Mouse (Mus musculus): ENCODE measurements around the gene Mien1.

Gene Mien1

DNA sequence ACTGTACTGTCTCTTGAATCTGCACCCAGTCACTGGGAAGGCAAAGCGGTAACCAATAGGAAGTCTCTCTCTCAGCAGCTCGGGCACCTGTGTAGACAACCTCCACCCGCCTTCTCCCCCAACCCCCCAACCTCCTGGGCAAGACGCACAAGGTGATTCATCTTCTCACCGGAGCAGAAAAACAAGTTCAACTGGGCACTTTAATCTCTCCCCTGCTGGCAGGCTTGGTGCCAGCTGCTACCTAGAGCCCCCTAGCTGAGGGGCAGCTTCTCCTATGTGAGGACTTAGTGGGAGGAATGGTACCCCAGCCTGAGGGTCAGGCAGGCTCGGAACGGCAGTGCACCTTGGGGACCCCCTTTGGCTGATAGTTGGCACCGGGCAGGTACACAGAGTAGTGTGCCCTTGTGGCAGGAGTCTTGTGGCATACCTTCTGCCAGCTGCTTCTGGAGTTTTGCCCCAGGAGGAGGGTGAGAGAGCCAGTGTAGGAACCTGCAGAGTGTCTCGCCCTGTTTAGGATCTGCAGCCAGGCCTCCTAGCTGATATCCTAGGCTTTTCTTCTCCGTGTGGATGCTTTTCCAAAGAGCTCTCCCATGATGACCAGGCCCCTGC lies 19.7 kb downstream of the Mien1 start:
- no peak for DNase-seq

DNA sequence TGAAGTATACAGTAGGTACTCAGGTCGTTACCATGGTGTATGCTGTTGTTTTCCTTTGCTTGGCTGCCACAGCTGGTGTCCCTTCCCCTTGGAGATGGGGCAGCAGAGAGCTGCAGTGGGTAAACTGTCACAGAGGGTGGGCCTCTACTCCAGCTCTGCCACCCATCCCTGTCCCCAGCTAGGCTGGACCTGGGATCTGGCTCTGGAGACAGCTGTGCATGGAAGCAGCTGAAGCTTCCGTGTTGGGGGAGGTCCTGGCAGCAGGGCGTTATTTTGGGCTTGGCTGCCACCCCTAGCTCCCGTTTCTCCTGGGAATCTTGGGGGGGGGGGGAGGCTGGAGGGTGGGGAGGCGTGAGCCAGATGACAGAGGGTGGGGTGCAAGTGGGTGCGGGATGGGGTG lies 20.5 kb downstream of the Mien1 start:
- DNase-seq, result no peak

DNA sequence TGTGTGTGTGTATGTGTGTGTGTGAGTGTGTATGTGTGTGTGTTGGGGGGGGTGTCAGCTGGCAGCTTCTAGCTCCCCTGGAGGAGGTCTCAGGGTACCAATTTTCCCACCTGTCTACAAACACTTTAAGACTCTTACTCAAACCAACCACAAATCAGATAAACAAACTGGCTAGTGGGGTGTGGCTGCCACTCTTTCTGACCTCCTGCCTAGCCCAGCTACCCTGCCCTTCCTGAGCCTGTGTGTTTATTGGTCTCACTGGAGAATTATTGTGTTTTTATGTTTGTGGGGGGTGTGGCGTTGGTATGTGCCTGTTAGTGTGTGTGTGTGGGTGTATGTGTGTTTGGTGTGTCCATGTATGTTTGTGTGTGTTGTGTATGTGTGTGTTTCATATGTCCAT lies 21.7 kb downstream of the Mien1 start:
- DNase-seq, result no peak

- no peak for DNase-seq
Measured at GRCm38 (mm10) chr11:98414162-98414561, 24.6 kb downstream of the Mien1 start.

GRCm38 (mm10) chr11:98413731-98414130 lies 25.1 kb downstream of the Mien1 start:
- no peak for DNase-seq

GRCm38 (mm10) chr11:98412797-98413301 lies 25.9 kb downstream of the Mien1 start:
- peak; percentile 20 for DNase-seq

DNA sequence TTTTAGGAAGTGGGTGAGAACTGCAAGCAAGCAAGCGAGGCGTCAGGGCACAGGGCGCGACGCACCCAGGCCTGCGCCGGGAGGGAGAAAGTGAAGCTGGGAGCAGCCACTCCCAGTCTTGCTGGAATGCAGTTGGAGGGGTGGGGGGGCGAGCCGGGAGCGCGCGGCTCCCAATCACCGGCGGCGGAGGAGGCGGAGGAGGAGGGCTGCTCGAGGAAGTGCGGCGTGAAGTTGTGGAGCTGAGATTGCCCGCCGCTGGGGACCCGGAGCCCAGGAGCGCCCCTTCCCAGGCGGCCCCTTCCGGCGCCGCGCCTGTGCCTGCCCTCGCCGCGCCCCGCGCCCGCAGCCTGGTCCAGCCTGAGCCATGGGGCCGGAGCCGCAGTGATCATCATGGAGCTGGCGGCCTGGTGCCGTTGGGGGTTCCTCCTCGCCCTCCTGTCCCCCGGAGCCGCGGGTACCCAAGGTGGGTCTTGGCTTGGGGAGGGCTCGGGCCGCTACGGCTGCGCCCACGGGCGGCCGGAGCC lies 26.5 kb downstream of the Mien1 start, which contains the start of gene Erbb2:
TSS of gene Erbb2 (plus strand) at position 198 of the 524 bp plus-strand sequence.
- DNase-seq, result peak; percentile 73

GRCm38 (mm10) chr11:98409341-98409822 lies 29.4 kb downstream of the Mien1 start:
- peak; percentile 44 for DNase-seq

- DNase-seq, result no peak
Measured at GRCm38 (mm10) chr11:98408872-98409271, 29.9 kb downstream of the Mien1 start.

DNA sequence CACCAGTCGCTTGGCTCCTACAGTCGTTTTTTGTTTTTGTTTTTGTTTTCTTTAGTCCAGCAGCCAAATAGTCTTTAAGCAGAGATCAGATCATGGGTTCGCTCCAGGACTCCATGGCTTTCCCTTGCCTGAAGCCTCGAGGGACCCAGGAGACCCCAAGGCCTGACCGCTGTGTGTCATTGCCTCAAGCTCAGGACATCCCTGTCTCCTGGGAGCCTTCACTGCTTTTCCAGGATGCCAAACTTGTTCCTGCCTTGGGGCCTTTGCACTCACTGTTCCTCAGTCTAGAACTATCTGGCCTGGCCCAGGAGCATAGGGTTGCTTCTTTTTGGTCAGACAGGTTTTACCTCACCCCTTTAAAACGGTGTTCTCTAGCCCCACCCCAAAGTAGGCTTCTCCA lies 32.2 kb downstream of the Mien1 start:
- no peak for DNase-seq

- no peak for DNase-seq
Measured at GRCm38 (mm10) chr11:98400816-98401215, 38.0 kb downstream of the Mien1 start.

DNA sequence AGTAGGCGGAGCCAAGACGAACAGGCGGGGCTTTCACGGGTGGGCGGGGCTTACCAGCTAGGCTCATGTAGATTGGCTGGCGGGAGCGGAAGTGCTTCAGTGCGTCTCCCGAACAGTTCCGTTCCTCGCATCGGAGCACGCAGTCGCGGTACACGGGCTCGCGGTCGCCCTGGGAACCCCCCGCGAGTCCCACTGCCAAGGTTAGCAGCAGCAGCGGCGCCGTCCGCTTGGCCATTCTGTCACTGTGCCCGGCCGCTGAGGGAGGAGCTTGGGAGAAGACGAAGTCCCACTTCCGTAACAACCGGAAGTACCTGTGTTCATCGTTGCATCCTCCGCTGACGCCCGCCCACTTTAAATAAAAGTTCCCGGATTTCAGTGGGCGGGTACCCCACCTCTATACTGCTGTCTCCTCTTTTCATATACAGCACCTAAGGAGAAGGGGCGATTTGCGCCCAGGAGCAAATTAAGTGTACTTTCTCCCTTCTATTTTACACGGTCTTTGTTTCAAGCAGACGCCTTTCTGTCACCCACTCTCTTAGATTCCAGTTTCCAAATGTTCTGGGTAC lies 38.5 kb downstream of the Mien1 start, which contains the start of gene Pgap3:
TSS of gene Pgap3 (minus strand) at position 330 of the 566 bp plus-strand sequence.
- peak; percentile 91 for DNase-seq

- no peak for DNase-seq
Measured at GRCm38 (mm10) chr11:98397946-98398345, 40.8 kb downstream of the Mien1 start.

DNA sequence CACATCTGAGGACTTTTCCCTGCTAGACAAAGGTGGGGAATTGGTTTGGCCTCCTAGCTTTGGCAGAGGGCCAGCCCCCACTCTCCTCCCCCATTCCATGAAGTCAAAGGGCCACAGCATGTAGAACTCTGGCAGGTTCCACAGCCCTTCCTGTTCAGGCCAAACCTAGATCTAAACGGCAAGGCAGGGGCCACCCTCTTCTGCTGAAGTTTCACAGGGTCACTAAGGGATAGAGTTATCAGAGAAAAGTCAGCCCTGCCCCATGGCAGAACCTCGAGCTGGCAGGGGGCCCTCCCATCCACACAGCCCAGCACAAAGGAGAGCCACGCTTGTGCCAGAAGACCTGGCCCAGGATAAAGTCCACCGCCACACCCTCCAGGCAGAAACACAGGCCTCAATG lies 43.8 kb downstream of the Mien1 start:
- peak; percentile 55 for DNase-seq

- no peak for DNase-seq
Measured at GRCm38 (mm10) chr11:98394301-98394700, 44.5 kb downstream of the Mien1 start.

DNA sequence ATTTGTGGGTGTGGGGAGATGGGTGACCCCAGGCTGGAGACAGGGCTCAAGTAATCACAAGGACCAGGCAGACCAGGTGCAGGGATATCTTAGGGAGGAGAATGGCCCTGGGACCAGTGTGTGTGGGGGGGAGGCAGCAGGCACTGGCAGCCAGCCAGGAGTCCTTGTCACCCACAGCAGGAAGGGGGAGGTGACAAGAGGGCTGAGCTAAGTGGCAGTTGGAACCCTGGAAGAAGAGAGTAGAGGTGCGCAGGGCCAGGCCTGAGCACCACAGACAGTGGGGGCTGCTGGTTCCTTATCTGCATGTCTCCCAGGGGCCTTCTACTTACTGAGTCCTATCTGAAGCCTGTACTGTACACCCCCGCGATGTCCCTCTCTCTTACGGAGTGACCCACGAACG lies 45.5 kb downstream of the Mien1 start:
- DNase-seq, result peak; percentile 79

- DNase-seq, result peak; percentile 77
Measured at GRCm38 (mm10) chr11:98392645-98393044, 46.1 kb downstream of the Mien1 start.

DNA sequence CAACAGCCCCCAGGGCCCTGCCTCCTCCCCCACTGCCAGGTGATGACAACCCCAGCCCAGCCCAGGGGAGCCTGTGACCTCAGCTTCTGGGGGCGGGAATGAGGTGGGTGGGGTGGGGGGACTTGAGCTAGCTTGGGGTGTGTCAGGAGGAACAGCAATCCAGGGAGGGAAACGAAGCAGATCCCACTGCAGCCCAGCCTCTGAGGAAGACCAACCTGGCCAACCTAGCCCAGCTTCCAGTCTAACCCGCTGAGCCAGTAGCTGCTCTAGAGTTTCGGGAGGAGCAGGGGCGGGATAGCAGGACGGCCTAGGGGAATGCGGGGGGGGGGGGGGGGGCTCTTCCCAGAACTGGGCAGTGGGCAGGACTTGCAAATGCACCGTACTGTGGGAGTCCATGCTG lies 46.8 kb downstream of the Mien1 start:
- DNase-seq, result no peak

GRCm38 (mm10) chr11:98390141-98390540 lies 48.6 kb downstream of the Mien1 start:
- no peak for DNase-seq

DNA sequence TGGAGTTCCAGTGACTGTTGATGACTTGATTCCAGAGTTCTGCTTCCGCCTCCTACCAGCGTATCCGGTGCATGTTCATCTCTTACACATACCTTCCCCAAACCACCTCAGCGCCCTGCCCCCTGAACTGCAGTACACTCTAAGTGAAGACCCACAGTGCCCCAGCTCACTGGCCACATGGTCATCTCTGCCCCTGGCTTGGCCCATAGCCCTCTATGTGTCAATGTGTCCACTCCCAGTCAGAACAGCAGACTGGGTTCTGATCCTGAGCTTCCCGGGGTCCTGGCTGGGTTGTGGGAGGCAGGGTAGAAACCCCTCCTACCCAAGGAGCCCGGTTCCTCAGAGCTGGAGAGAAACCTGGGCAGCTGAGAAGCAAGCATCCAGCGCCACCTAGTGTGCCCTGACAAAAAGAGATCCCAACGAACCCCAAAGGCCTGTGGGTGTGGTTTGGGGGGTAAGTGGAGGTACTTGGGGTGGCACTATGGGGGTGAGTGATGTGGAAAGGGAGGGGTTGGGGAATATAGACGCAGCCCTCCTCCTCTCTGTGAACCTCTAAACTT lies 49.5 kb downstream of the Mien1 start:
- peak; percentile 48 for DNase-seq

DNA sequence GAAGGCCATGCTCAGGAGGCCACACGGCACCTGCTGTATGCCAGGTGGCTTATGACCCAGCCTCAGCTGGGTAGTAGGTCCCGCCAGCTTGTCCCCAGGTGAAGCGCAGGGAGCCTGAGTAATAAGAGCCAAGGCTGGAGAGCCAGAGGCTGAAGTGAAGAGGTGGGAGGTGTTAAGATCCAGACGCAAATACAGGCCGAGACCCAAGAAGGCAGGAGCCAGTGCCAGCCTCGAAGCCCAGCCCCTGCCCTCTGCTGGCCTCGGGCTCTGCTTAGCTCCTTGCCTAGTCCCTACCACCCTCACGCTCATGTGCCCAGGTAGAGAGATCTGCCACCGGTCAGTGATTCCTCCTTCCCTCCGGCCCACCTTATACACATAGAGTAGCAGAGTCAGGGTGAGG lies 50.5 kb downstream of the Mien1 start:
- no peak for DNase-seq

Data from liver (tissue).